Mouse (Mus musculus): ENCODE data around the gene A730061H03Rik.

- TF ChIP-seq GATA1 (IDR thresholded peaks at IDR 0.05; ENCODE audit: borderline replicate concordance, low read length) (no peak), FLI1 (IDR thresholded peaks at IDR 0.05; ENCODE audit: low read length) (no peak)
These were observed 38.5 kb upstream of the A730061H03Rik start for GRCm38 (mm10) chr14:55598521-55599390.
